ENCODE assay signal across 9 mouse cellular contexts in genomic region chr6:32584243-32584880, GRCm38 (mm10). TPM values are rescaled to one million over a fixed set of nuclear protein-coding genes. Genes with fewer than 3 reads are reported as not detected.
DNase-seq lines count a peak whose midpoint lies in the region; ATAC-seq lines count a peak whose summit lies in the region.
"Had no signal": no experiment of that assay in that cellular context is flagged by ENCODE, and none has a peak within 500 bp of the region (broad histone marks: within the 10 kb centered on the region; RNA-seq: fewer than 3 reads in every experiment).

No protein-coding gene starts in this region.

- no peak overlapping the region for H3K27ac ChIP-seq in limb, embryonic 12.5 days
- no peak overlapping the region for H3K27ac ChIP-seq in stomach, embryonic 16.5 days (ENCODE audit: low read length)

- H3K9me3 ChIP-seq in megakaryocyte, embryonic 14.5 days: no peaks in the 10 kb centered on the region
- H3K9me3 ChIP-seq in limb, embryonic 12.5 days: no peaks in the 10 kb centered on the region
- no peaks in the 10 kb centered on the region for H3K9me3 ChIP-seq in stomach, embryonic 16.5 days (replicated peaks; ENCODE audit: control insufficient read depth, low read length)

- H3K9ac ChIP-seq in limb, embryonic 12.5 days (replicated peaks): no peak overlapping the region; the same call in 1 of the 2 replicates
- no peak overlapping the region for H3K9ac ChIP-seq in stomach, embryonic 16.5 days (ENCODE audit: low read length)

- peaks cover 41% of the 10 kb centered on the region for H3K36me3 ChIP-seq in megakaryocyte, embryonic 14.5 days (replicated peaks; ENCODE audit: low read length)
- no peaks in the 10 kb centered on the region for H3K36me3 ChIP-seq in limb, embryonic 12.5 days
- H3K36me3 ChIP-seq in stomach, embryonic 16.5 days (ENCODE audit: control insufficient read depth, insufficient read depth, low read length): no peaks in the 10 kb centered on the region

- peak overlapping the region; percentile 100 for H3K4me3 ChIP-seq in megakaryocyte, embryonic 14.5 days (replicated peaks)
- H3K4me3 ChIP-seq in limb, embryonic 12.5 days (replicated peaks): peak overlapping the region; percentile 87
- 0 out of 2 replicates have a peak overlapping the region, but pooled peaks have one; percentile 9 for H3K4me3 ChIP-seq in stomach, embryonic 16.5 days (replicated peaks; ENCODE audit: low read length)

- peak; percentile 85 for DNase-seq in heart, adult 11 months
- no peak for DNase-seq in heart, adult 9 months (ENCODE audit: low spot score in 2 of 2)
- no peak for DNase-seq in ovary, postnatal 36 days (ENCODE audit: low spot score)
- no peak for DNase-seq in layer of hippocampus, adult 8-10 months (ENCODE audit: low spot score in 2 of 2)
- DNase-seq: adrenal gland, postnatal 10 days had no signal

- no peak for ATAC-seq in megakaryocyte, adult 5-6 weeks (ENCODE audit: poor library complexity, severe bottlenecking)
- no peak for ATAC-seq in limb, embryonic 12.5 days (ENCODE audit: insufficient number of reproducible peaks, insufficient read depth, low FRiP score, low TSS enrichment, low read depth)
- ATAC-seq in stomach, embryonic 16.5 days (ENCODE audit: insufficient read depth, low FRiP score): no peak

- 16% methylated on average over 5 of the region's 5 CpGs for WGBS in limb, embryonic 12.5 days
- WGBS in stomach, embryonic 16.5 days: 37% methylated on average over 5 of the region's 5 CpGs

- H3K4me2 ChIP-seq in limb, embryonic 12.5 days: peak overlapping the region; percentile 100
- 0 out of 2 replicates have a peak overlapping the region, but pooled peaks have one; percentile 10 for H3K4me2 ChIP-seq in stomach, embryonic 16.5 days (ENCODE audit: low read depth, low read length)

- H3K27me3 ChIP-seq in megakaryocyte, embryonic 14.5 days (replicated peaks): peaks cover 54% of the 10 kb centered on the region
- H3K27me3 ChIP-seq in limb, embryonic 12.5 days: peaks cover 66% of the 10 kb centered on the region
- H3K27me3 ChIP-seq in stomach, embryonic 16.5 days (ENCODE audit: control insufficient read depth, insufficient read depth, low read length): peaks cover 51% of the 10 kb centered on the region

- peaks cover 87% of the 10 kb centered on the region for H3K4me1 ChIP-seq in megakaryocyte, embryonic 14.5 days
- peaks cover 35% of the 10 kb centered on the region for H3K4me1 ChIP-seq in limb, embryonic 12.5 days (replicated peaks)
- H3K4me1 ChIP-seq in stomach, embryonic 16.5 days (ENCODE audit: control insufficient read depth, insufficient read depth, low read length): 0 out of 2 replicates have a peak, but pooled peaks cover 9% of the 10 kb centered on the region

RNA-seq across cellular contexts. Expression of gene Plxna4, which starts 3.6 kb away (rescaled TPM):
- polyA plus RNA-seq in megakaryocyte, embryonic 14.5 days (2012; ENCODE audit: insufficient read depth, low replicate concordance): 2.3 and 3.5 TPM in 2 replicates
- not detected in 2 replicates for total RNA-seq in megakaryocyte, adult 5-6 weeks (2015)
- 0.04 TPM in 1 of 2 replicates, not detected in the other for total RNA-seq in megakaryocyte, adult 5-6 weeks (2017)
- 6.4 and 6.7 TPM in 2 replicates for polyA plus RNA-seq in limb, embryonic 12.5 days (2016; fragmentation: Nextera tagmentation; extraction: Ambion mirVana)
- polyA plus RNA-seq in stomach, embryonic 16.5 days (2015; fragmentation: Nextera tagmentation; extraction: Ambion mirVana): 1.9 TPM in 2 replicates
- total RNA-seq in layer of hippocampus, adult 8-10 months (2022): 100 to 1,000 TPM in 2 of 4 experiments, 10 to 100 TPM in 2; 93.0 to 116 (median 107) TPM

Comparison
In these comparisons a context has a peak if more than half of its experiments do, and no peak if none do; other contexts are left out.
1. H3K4me3 ChIP-seq: peak in every context shown above with its lines; median percentile 100 in megakaryocyte, embryonic 14.5 days; 87 in limb, embryonic 12.5 days; 9 in stomach, embryonic 16.5 days.